Mouse (Mus musculus): ENCODE data around the gene Mgat5. TPM values are rescaled to one million over a fixed set of nuclear protein-coding genes. Genes with fewer than 3 reads are reported as not detected.
A peak's percentile ranks its signal among the peaks of the same experiment; 100 is the strongest.

Gene Mgat5
- total RNA-seq, 2 experiments from 2014 or later, result 5.9 to 6.1 TPM

- DNase-seq (ENCODE audit: low spot score in 2 of 2), result no peak
These were observed 125.0 kb downstream of the Mgat5 start for GRCm38 (mm10) chr1:127329810-127330209.

DNA sequence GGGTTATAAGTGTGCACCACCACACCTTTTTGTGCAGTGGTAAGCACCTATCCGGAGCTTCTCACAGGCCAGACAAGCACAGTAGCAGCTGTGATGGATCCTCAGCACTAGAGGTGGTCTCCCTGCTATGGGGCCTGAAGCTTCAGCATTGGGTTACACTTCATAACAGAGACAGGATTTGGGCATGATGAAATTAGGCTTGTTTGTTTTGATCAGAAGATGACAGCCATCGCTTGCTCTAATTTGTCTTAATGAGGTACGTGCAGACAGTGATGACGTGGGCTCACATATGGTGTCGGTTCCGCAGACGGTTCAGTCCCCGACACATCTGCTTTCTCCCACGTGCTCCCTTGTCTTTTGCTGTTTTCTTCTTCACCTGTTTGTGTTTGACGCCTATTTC, 132.9 kb downstream of the Mgat5 start:
- no peak for DNase-seq (ENCODE audit: low spot score in 2 of 2)

DNA sequence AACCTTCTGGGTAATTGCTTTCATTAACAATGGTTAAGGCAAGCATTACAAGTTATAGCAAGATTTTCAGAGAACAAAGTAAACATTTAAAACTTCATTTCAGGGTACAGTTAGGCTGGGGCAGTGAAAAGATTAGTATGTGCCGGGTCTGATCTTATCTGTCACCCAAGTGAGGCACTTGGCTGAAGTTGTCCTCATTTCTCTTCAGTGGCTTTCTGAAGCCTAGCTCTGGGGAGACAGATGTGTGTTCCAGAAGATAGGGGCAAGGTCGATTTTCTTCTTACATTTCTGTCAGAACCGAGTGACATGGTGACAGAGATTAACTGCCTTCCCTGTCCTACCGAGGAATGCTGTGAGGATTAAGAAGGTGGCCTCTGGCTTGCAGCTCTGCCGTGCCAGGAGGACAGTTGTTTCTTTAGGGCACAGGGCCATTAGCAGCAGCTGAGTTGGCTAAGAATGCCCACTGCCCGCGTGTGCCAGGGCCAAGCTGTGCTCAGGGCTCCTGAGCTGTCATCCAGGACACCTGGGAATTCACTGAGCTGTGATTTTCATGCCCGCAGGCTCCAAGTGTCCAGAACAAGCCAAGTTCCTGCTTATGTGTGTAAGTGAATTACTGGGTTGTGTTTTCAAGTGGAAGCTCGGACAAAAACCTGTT, 134.1 kb downstream of the Mgat5 start:
- peak in 1 of 2 experiments; percentile 60 for DNase-seq (ENCODE audit: low spot score in 2 of 2)

- DNase-seq (ENCODE audit: low spot score in 2 of 2), result no peak
These were observed 135.5 kb downstream of the Mgat5 start for GRCm38 (mm10) chr1:127340296-127340695.

- DNase-seq (ENCODE audit: low spot score in 2 of 2), result no peak
These were observed 140.1 kb downstream of the Mgat5 start for GRCm38 (mm10) chr1:127344913-127345312.

DNA sequence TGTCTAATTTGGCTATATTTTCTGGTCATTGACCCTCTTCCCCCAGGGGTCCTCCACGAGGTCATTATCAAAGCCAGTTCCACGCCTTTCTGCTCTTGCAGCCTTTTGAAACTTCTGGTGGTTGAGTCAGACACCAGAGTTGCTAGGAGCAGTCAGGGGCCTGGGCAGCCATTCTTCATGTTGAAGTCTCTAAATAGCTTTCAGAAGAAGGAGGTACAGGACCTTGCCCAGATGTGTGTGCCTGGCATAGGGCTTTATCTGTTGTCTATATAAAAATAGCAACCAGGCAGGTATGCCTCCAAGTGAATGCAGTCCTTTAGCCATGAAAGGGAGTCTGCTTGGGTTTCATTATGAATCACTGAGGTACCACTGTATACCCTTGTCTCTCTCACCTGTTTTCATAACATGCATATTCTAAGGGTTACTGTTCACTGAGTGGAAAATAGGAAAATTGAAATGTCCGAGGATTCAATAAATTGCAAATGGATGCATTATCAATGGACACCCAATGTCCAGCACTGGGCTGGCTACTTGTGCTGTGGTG, 141.9 kb downstream of the Mgat5 start:
- no peak for DNase-seq (ENCODE audit: low spot score in 2 of 2)

GRCm38 (mm10) chr1:127347878-127348620, 143.2 kb downstream of the Mgat5 start:
- no peak for DNase-seq (ENCODE audit: low spot score in 2 of 2)

- DNase-seq (ENCODE audit: low spot score in 2 of 2), result peak in 1 of 2 experiments; percentile 22
These were observed 144.0 kb downstream of the Mgat5 start for GRCm38 (mm10) chr1:127348642-127349341.

GRCm38 (mm10) chr1:127351380-127352057, 146.7 kb downstream of the Mgat5 start:
- no peak for DNase-seq (ENCODE audit: low spot score in 2 of 2)

DNA sequence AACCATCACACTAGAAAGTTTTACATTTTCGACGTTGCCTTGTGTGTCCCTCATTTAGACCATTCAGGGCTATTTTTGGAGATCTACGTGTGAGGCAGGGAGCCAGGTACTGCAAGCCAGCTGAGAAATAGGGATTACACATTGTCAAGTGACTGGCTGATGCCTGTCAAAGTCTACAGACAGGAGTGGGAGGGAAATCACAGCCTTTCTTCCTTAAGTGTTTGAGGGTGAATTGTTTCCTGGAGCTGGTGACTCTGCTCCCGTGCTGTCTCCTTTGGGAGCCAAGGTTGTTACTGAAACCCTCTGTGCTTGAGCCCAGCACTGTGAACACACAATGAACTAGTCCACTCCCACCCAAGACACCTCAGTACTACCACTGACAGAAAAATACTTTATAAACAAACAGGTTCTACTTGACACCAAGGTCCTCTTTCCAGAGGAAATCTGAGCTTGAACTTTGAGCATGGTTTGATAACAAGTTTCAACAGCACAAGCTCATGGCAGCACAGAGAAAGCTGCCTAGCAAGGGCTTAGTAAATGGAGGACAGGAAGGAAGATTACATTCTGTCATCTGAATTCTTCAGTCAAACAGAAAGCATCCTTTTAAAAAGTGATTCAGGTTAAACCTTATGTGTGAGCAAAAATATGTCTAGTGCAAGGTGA, 147.4 kb downstream of the Mgat5 start:
- DNase-seq (ENCODE audit: low spot score in 2 of 2), result no peak

- no peak for DNase-seq (ENCODE audit: low spot score in 2 of 2)
These were observed 148.6 kb downstream of the Mgat5 start for GRCm38 (mm10) chr1:127353408-127353807.

DNA sequence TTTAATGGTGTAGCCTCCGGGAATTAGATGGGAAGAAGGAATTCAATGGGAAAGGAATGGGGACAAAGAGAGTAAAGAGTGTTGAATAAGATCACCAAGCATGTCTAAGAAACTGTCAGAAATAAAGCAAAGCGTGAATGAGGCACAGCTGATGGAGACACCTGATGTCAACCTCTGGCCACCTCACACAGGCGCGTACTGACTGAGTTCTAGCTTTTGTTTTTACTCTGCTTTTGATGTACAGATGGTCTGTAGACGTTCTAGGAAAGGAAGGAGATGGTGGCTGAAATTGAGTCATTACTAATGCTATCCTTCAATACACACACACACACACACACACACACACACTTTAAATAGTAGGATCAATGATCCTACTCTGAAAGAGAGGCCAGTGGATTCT, 149.3 kb downstream of the Mgat5 start:
- DNase-seq (ENCODE audit: low spot score in 2 of 2), result no peak

DNA sequence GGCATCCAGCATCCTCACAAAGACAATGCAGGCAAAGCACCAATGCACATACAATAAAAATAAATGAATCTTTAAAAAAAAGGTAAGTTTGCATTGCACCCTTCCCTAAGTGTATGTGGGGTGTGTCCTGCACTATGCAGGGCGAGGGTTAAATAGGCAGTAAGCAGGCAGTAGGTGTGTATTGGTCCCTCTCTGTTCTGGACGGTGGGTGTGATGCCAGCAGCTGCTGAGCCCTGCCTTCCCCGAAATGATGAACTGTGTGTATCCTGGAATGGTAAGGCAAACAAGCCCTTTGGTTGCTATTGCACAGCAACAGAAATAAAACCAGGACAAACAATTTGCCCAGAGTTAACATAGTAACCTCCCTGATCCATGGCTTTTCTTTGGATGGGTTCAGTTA, 150.2 kb downstream of the Mgat5 start:
- no peak for DNase-seq (ENCODE audit: low spot score in 2 of 2)

DNA sequence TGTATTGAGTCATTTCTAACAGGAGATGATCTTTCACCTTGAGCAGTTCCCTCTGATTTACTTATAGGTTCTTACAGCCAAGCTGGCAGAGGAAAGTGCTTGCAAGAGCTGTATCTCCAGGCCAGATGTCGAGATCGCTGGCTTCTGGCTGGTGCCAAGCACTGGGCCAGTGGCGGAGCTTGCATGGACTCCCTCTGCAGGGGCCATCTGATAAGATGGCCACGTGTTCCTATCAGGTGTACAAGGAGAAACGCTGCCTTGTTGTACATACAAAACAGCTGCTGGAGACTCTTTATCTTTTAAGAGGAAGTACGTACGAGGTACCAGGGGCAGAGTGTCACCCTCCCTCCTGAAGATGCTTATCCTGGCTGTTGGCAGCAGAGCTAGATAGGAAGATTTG, 158.8 kb downstream of the Mgat5 start:
- no peak for DNase-seq (ENCODE audit: low spot score in 2 of 2)

GRCm38 (mm10) chr1:127365706-127366105, 160.9 kb downstream of the Mgat5 start:
- no peak for DNase-seq (ENCODE audit: low spot score in 2 of 2)

- no peak for DNase-seq (ENCODE audit: low spot score in 2 of 2)
These were observed 161.3 kb downstream of the Mgat5 start for GRCm38 (mm10) chr1:127366111-127366510.

- DNase-seq (ENCODE audit: low spot score in 2 of 2), result no peak
These were observed 163.7 kb downstream of the Mgat5 start for GRCm38 (mm10) chr1:127368513-127368912.

DNA sequence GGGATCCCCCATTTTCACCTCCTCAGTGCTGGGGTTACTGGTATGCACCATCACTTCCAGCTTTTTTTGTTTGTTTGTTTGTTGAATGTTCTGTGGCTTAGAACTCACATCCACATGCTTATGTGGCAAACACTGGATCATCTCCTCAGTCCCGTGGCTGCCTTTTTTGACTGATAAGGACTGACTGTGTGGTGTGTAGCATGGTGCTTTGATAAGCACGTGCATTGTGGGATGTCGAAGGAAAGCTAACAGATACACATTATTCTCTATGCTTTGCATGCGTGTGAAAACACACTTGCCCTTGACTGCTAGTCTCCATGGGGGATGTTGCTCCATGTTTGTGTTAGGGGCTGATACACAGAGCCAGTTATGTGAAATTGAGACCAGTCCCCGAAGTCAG, 164.7 kb downstream of the Mgat5 start:
- no peak for DNase-seq (ENCODE audit: low spot score in 2 of 2)

DNA sequence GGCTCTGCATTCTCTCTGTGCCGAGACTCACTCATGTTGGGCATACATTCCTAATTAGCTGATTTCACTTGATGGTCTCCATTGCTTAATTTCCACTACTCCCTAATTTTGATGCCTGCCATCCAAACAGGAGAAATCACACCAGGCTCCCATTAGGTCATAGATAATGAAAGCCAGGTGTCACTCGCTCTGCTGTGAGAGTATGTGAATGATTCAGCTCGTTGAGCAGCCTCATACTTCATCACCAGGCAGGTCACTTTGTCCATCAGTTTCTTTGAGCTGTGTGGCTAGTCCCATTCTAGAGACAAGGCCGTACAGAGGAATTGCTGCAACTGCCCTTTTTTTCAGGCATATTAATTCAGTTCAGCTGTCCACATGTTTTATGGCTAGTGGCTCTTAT, 167.3 kb downstream of the Mgat5 start:
- DNase-seq (ENCODE audit: low spot score in 2 of 2), result no peak

DNA sequence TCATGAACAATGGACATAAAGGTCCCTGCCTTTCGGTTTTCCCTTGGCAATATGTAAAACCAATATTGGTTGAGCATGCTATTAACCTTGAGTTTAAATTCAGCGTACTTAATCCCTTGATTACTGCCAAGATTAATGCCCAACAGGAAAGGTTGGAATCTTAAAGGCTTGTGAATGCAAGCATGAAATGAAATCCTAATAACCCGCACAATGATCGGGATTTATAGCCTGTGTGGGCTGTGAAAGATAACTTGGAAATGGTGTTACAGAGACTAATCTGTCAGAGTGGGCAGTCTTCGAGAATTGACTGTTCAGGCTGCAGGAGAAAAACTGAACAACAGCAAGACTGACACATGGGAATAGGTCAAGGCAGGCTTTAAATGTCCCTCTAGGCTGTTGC, 168.7 kb downstream of the Mgat5 start:
- no peak for DNase-seq (ENCODE audit: low spot score in 2 of 2)

- DNase-seq (ENCODE audit: low spot score in 2 of 2), result no peak
These were observed 169.3 kb downstream of the Mgat5 start for GRCm38 (mm10) chr1:127374157-127374556.

All from gastrocnemius, postnatal 4 days (tissue).